Mouse (Mus musculus) retina, adult 2 months (tissue): ENCODE results near the gene Cd82.

Experiments used
- DNase-seq: peaks from one replicate; pipeline ENCODE4 v3.0.0-alpha.2; 2012; ENCODE audit warnings: low read depth, low spot score

The Cd82 gene

GRCm38 (mm10) chr2:93415281-93415680 is 47.7 kb downstream of the Cd82 start:
- no peak for DNase-seq

- no peak for DNase-seq
These were observed 48.8 kb downstream of the Cd82 start for GRCm38 (mm10) chr2:93414163-93414562.

GRCm38 (mm10) chr2:93413367-93414014 is 49.4 kb downstream of the Cd82 start:
- peak; percentile 11 for DNase-seq

GRCm38 (mm10) chr2:93412101-93412500 is 50.8 kb downstream of the Cd82 start:
- no peak for DNase-seq

- DNase-seq, result no peak
These were observed 51.9 kb downstream of the Cd82 start for GRCm38 (mm10) chr2:93410899-93411570.

GRCm38 (mm10) chr2:93405017-93405425 is 57.9 kb downstream of the Cd82 start:
- no peak for DNase-seq

- DNase-seq, result no peak
These were observed 58.8 kb downstream of the Cd82 start for GRCm38 (mm10) chr2:93404169-93404568.

GRCm38 (mm10) chr2:93403267-93403666 is 59.7 kb downstream of the Cd82 start:
- no peak for DNase-seq

- no peak for DNase-seq
These were observed 71.7 kb downstream of the Cd82 start for GRCm38 (mm10) chr2:93391198-93391597.

- DNase-seq, result no peak
These were observed 72.6 kb downstream of the Cd82 start for GRCm38 (mm10) chr2:93390170-93390926.

- no peak for DNase-seq
These were observed 76.0 kb downstream of the Cd82 start for GRCm38 (mm10) chr2:93386958-93387357.

GRCm38 (mm10) chr2:93383831-93384230 is 79.1 kb downstream of the Cd82 start:
- DNase-seq, result no peak

GRCm38 (mm10) chr2:93380680-93381089 is 82.3 kb downstream of the Cd82 start:
- DNase-seq, result no peak

- no peak for DNase-seq
These were observed 85.1 kb downstream of the Cd82 start for GRCm38 (mm10) chr2:93377797-93378196.

- DNase-seq, result no peak
These were observed 85.8 kb downstream of the Cd82 start for GRCm38 (mm10) chr2:93377157-93377556.

- no peak for DNase-seq
These were observed 90.1 kb downstream of the Cd82 start for GRCm38 (mm10) chr2:93372872-93373271.

- no peak for DNase-seq
These were observed 90.8 kb downstream of the Cd82 start for GRCm38 (mm10) chr2:93372097-93372571.
